Mouse (Mus musculus): ENCODE results near the gene Tfip11. TPM values are rescaled to one million over a fixed set of nuclear protein-coding genes. Genes with fewer than 3 reads are reported as not detected.
"Not testable (repeated sequence)": the region's sequence is repeated elsewhere in the genome, so short reads cannot be mapped to it uniquely, and the experiment has no call there.

Gene Tfip11
- polyA plus RNA-seq, 1 experiment: 23.9 TPM

DNA sequence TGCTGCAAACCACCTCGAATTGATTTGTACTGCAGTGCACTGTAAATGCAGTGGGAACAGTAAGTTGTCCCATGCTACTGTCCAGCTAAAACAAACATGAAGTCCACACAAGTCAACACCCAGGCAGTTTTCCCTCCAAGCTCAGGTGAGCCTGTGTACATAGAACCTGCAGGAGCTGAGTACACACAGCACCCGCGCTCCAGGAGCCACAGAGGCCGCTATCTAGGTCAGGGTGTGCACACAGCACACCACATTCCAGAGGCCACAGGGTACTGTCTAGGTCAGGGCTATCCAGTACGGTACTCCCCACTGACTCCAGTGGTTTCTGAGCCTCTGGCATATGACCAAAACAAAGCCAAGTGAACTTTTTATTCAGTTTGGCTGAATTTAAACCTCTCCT is 23.8 kb upstream of the Tfip11 start:
- H3K4me1 ChIP-seq (ENCODE audit: control insufficient read depth, insufficient read depth, low read length): peaks cover 2% of the 10 kb centered on the region
- no peak overlapping the region for H3K4me3 ChIP-seq (ENCODE audit: low read depth, low read length)
- no peaks in the 10 kb centered on the region for H3K36me3 ChIP-seq (ENCODE audit: control insufficient read depth, insufficient read depth, low read length, poor library complexity, severe bottlenecking)
- no peak overlapping the region for H3K9ac ChIP-seq (ENCODE audit: low read depth, poor library complexity, severe bottlenecking)
- no peaks in the 10 kb centered on the region for H3K9me3 ChIP-seq (replicated peaks; ENCODE audit: control insufficient read depth, insufficient read depth, low read length, poor library complexity, severe bottlenecking)
- H3K27me3 ChIP-seq (ENCODE audit: control insufficient read depth, insufficient read depth, low read length, poor library complexity, severe bottlenecking): no peaks in the 10 kb centered on the region
- TF ChIP-seq POLR2A (IDR thresholded peaks at IDR 0.05; ENCODE audit: insufficient read depth, low read length): no peak
- TF ChIP-seq CTCF (IDR thresholded peaks at IDR 0.05; ENCODE audit: low read depth, low read length): no peak
- H3K27ac ChIP-seq (ENCODE audit: insufficient read depth, low read length): no peak overlapping the region

DNA sequence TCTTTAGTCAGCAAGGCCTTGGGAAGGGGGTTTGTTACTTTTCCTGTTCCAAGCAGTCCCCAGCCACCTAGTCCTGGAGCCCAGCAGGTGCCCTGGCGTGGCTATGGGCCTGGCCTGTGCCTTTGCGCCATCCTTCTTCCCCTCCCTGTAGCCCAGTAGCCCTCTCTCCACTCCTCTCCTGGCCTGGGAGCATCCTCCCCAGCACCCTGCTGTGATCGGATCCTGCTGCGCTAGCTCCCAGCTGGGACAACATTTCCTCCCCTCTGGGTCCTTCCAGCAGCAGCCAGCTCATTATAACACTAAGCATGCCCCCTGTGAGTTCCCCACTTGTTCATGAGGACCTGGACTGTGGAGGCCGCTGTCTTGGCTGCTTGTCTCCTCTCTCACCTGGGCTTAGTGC is 20.3 kb upstream of the Tfip11 start:
- H3K27ac ChIP-seq (ENCODE audit: insufficient read depth, low read length): no peak overlapping the region
- H3K36me3 ChIP-seq (ENCODE audit: control insufficient read depth, insufficient read depth, low read length, poor library complexity, severe bottlenecking): no peaks in the 10 kb centered on the region
- no peak overlapping the region for H3K4me3 ChIP-seq (ENCODE audit: low read depth, low read length)
- TF ChIP-seq CTCF (IDR thresholded peaks at IDR 0.05; ENCODE audit: low read depth, low read length): no peak
- no peak for TF ChIP-seq POLR2A (IDR thresholded peaks at IDR 0.05; ENCODE audit: insufficient read depth, low read length)
- TF ChIP-seq EP300 (IDR thresholded peaks at IDR 0.05; ENCODE audit: insufficient read depth, low read depth, low read length): no peak
- H3K27me3 ChIP-seq (ENCODE audit: control insufficient read depth, insufficient read depth, low read length, poor library complexity, severe bottlenecking): no peaks in the 10 kb centered on the region
- H3K9me3 ChIP-seq (replicated peaks; ENCODE audit: control insufficient read depth, insufficient read depth, low read length, poor library complexity, severe bottlenecking): no peaks in the 10 kb centered on the region
- no peak overlapping the region for H3K9ac ChIP-seq (ENCODE audit: low read depth, poor library complexity, severe bottlenecking)
- no peaks in the 10 kb centered on the region for H3K4me1 ChIP-seq (ENCODE audit: control insufficient read depth, insufficient read depth, low read length)

DNA sequence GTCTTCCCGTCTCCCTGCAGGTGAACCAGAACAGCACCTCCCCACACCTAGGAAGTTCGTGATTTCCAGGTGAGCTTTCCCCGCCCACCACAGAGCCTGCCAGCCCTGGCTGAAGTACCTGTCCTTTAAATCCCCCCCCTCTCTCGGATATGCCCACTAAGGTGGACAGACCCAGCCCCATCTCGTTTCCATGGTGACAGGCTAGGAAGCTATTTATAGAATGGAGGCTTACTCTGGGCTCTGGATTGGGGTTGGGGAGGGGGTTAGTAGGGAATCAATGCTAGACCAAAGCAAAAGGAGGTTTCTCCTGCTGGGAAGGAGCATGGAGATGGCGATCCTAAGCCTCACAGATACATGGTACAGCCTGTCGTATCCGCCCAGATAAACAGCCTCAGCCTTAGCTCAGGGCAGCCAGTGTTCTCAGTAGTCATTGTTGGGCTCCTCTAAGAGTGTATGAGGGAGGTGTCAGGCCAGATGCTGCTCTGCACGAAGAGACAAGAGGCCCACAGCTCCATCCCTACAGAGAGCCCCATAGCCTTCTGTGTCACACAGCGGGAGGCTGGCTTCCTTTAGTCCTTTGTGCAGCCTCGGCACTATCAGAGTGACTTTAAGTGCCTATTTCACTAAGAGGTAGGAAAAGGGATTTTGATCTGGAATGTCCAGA is 12.8 kb upstream of the Tfip11 start:
- Histone ChIP-seq H3K4me3 (ENCODE audit: low read depth, low read length) (no peak overlapping the region), H3K9ac (ENCODE audit: low read depth, poor library complexity, severe bottlenecking) (no peak overlapping the region), H3K36me3 (ENCODE audit: control insufficient read depth, insufficient read depth, low read length, poor library complexity, severe bottlenecking) (peaks cover 9% of the 10 kb centered on the region; the same call in 1 of the 2 replicates), H3K4me1 (ENCODE audit: control insufficient read depth, insufficient read depth, low read length) (no peaks in the 10 kb centered on the region), H3K27me3 (ENCODE audit: control insufficient read depth, insufficient read depth, low read length, poor library complexity, severe bottlenecking) (no peaks in the 10 kb centered on the region), H3K9me3 (replicated peaks; ENCODE audit: control insufficient read depth, insufficient read depth, low read length, poor library complexity, severe bottlenecking) (no peaks in the 10 kb centered on the region), H3K27ac (ENCODE audit: insufficient read depth, low read length) (no peak overlapping the region)
- TF ChIP-seq EP300 (IDR thresholded peaks at IDR 0.05; ENCODE audit: insufficient read depth, low read depth, low read length) (no peak), POLR2A (IDR thresholded peaks at IDR 0.05; ENCODE audit: insufficient read depth, low read length) (no peak)

DNA sequence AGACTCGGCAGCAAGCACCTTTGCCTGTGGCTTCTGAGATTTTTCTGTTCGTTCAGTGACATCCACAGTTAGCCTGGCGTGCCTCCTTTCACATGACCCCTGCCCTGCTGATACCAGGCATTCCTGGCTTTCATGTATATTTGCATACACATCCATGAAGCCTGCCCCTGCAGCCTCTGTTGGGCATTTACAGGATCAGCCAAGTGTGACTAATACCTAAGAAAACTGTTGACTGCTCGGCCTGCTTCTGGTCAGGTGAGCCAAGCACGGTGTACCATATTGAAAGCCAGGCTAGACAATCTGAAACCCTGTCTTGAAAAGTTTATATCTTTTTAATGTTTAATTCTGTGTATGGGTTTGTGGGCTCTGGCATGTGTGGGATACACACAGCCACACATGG is 9.7 kb upstream of the Tfip11 start:
- no peak for TF ChIP-seq POLR2A (IDR thresholded peaks at IDR 0.05; ENCODE audit: insufficient read depth, low read length)
- no peak for TF ChIP-seq EP300 (IDR thresholded peaks at IDR 0.05; ENCODE audit: insufficient read depth, low read depth, low read length)
- no peak for TF ChIP-seq CTCF (IDR thresholded peaks at IDR 0.05; ENCODE audit: low read depth, low read length)
- Histone ChIP-seq H3K36me3 (ENCODE audit: control insufficient read depth, insufficient read depth, low read length, poor library complexity, severe bottlenecking) (peaks cover 9% of the 10 kb centered on the region; the same call in 1 of the 2 replicates), H3K27me3 (ENCODE audit: control insufficient read depth, insufficient read depth, low read length, poor library complexity, severe bottlenecking) (no peaks in the 10 kb centered on the region), H3K9ac (ENCODE audit: low read depth, poor library complexity, severe bottlenecking) (no peak overlapping the region), H3K27ac (ENCODE audit: insufficient read depth, low read length) (no peak overlapping the region), H3K4me1 (ENCODE audit: control insufficient read depth, insufficient read depth, low read length) (no peaks in the 10 kb centered on the region), H3K4me3 (ENCODE audit: low read depth, low read length) (no peak overlapping the region), H3K9me3 (replicated peaks; ENCODE audit: control insufficient read depth, insufficient read depth, low read length, poor library complexity, severe bottlenecking) (no peaks in the 10 kb centered on the region)

DNA sequence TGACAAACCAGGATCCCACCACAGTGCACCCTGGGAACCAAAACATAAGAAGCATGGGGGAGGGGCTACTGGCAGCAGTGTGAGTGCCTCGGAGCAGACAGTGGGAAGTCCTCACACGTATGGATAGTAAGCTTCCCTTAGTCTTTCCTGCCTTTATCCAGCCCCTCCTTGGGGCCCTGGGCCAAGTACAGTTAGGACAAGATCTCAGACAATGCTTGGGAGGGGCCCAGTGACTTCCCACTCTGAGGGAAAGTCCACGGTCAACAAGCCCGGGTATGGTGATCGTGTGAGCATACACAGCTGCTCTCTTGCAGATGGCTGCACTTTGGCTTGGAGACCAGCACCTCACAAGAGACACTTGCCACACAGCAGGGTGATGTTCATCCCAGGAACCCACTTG is 8.8 kb upstream of the Tfip11 start:
- no peaks in the 10 kb centered on the region for H3K9me3 ChIP-seq (replicated peaks; ENCODE audit: control insufficient read depth, insufficient read depth, low read length, poor library complexity, severe bottlenecking)
- H3K36me3 ChIP-seq (ENCODE audit: control insufficient read depth, insufficient read depth, low read length, poor library complexity, severe bottlenecking): peaks cover 9% of the 10 kb centered on the region; the same call in 1 of the 2 replicates
- H3K4me3 ChIP-seq (ENCODE audit: low read depth, low read length): no peak overlapping the region
- no peaks in the 10 kb centered on the region for H3K4me1 ChIP-seq (ENCODE audit: control insufficient read depth, insufficient read depth, low read length)
- H3K27ac ChIP-seq (ENCODE audit: insufficient read depth, low read length): no peak overlapping the region
- no peak for TF ChIP-seq EP300 (IDR thresholded peaks at IDR 0.05; ENCODE audit: insufficient read depth, low read depth, low read length)
- TF ChIP-seq CTCF (IDR thresholded peaks at IDR 0.05; ENCODE audit: low read depth, low read length): no peak
- TF ChIP-seq POLR2A (IDR thresholded peaks at IDR 0.05; ENCODE audit: insufficient read depth, low read length): no peak
- no peak overlapping the region for H3K9ac ChIP-seq (ENCODE audit: low read depth, poor library complexity, severe bottlenecking)
- no peaks in the 10 kb centered on the region for H3K27me3 ChIP-seq (ENCODE audit: control insufficient read depth, insufficient read depth, low read length, poor library complexity, severe bottlenecking)

DNA sequence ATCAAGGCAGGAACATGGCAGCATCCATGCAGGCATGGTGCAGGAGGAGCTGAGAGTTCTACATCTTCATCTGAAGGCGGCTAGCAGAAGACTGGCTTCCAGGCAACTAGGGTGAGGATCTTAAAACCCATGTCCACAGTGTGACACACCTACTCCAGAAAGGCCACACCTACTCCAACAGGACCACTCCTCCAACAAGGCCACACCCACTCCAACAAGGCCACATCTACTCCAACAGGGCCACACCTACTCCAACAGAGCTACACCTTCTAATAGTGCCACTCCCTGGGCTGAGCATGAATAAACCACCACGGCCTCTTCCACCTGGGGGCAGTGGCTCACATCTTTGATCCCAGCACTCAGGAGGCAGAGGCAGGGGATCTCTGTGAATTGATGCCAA is 6.8 kb upstream of the Tfip11 start:
- H3K27ac ChIP-seq (ENCODE audit: insufficient read depth, low read length); H3K4me3 ChIP-seq (ENCODE audit: low read depth, low read length); H3K4me1 ChIP-seq (ENCODE audit: control insufficient read depth, insufficient read depth, low read length); H3K9me3 ChIP-seq (replicated peaks; ENCODE audit: control insufficient read depth, insufficient read depth, low read length, poor library complexity, severe bottlenecking); H3K36me3 ChIP-seq (ENCODE audit: control insufficient read depth, insufficient read depth, low read length, poor library complexity, severe bottlenecking); H3K27me3 ChIP-seq (ENCODE audit: control insufficient read depth, insufficient read depth, low read length, poor library complexity, severe bottlenecking); H3K9ac ChIP-seq (ENCODE audit: low read depth, poor library complexity, severe bottlenecking): not testable (repeated sequence)
- peak; percentile 16 for TF ChIP-seq CTCF (IDR thresholded peaks at IDR 0.05; ENCODE audit: low read depth, low read length)
